In genomic region chr14:46604886-46605531, GRCm38 (mm10) we compare ENCODE assay signal across 9 mouse cellular contexts.
DNase-seq lines count a peak whose midpoint lies in the region; ATAC-seq and TF ChIP-seq lines count a peak whose summit lies in the region.
"Had no signal": no experiment of that assay in that cellular context is flagged by ENCODE, and none has a peak within 500 bp of the region (broad histone marks: within the 10 kb centered on the region; RNA-seq: fewer than 3 reads in every experiment).

No protein-coding gene starts in this region.

- ATAC-seq in heart, postnatal 0 days (ENCODE audit: insufficient read depth, low read depth): no peak
- ATAC-seq in intestine, embryonic 15.5 days: no peak
- no peak for ATAC-seq in midbrain, postnatal 0 days (ENCODE audit: low FRiP score)

- H3K9me3 ChIP-seq in heart, postnatal 0 days (replicated peaks; ENCODE audit: control insufficient read depth, low read length): no peaks in the 10 kb centered on the region
- H3K9me3 ChIP-seq in intestine, embryonic 15.5 days: no peaks in the 10 kb centered on the region
- no peaks in the 10 kb centered on the region for H3K9me3 ChIP-seq in midbrain, postnatal 0 days (ENCODE audit: low read length)

- WGBS in heart, postnatal 0 days: 15% methylated on average over 16 of the region's 16 CpGs
- WGBS in intestine, embryonic 15.5 days: 24% methylated on average over 16 of the region's 16 CpGs
- WGBS in midbrain, postnatal 0 days: 23% methylated on average over 16 of the region's 16 CpGs

- no peak overlapping the region for H3K27ac ChIP-seq in heart, postnatal 0 days (ENCODE audit: low read depth)
- no peak overlapping the region for H3K27ac ChIP-seq in intestine, embryonic 15.5 days
- no peak overlapping the region for H3K27ac ChIP-seq in midbrain, postnatal 0 days (ENCODE audit: low read depth, low read length)

- TF ChIP-seq EP300 in heart, postnatal 0 days (IDR thresholded peaks at IDR 0.05; ENCODE audit: low read depth): no peak

- TF ChIP-seq CTCF in heart, postnatal 0 days (IDR thresholded peaks at IDR 0.05; ENCODE audit: low read depth): no peak
- no peak for TF ChIP-seq CTCF in midbrain, postnatal 0 days (IDR thresholded peaks at IDR 0.05)

- peak overlapping the region; percentile 51 for H3K4me2 ChIP-seq in heart, postnatal 0 days (ENCODE audit: low read depth, low read length)
- H3K4me2 ChIP-seq in intestine, embryonic 15.5 days (replicated peaks): peak overlapping the region; percentile 22
- peak overlapping the region; percentile 40 for H3K4me2 ChIP-seq in midbrain, postnatal 0 days (ENCODE audit: low read depth, low read length, poor library complexity, severe bottlenecking)

- intact Hi-C loops in heart, postnatal 25 days (cut with DNase I): no loop called here
- intact Hi-C loops in left cerebral cortex, postnatal 36 days (cut with DNase I): no loop called here

- H3K36me3 ChIP-seq in heart, postnatal 0 days (replicated peaks; ENCODE audit: control insufficient read depth, insufficient read depth, low read length): no peaks in the 10 kb centered on the region
- no peaks in the 10 kb centered on the region for H3K36me3 ChIP-seq in intestine, embryonic 15.5 days
- H3K36me3 ChIP-seq in midbrain, postnatal 0 days (ENCODE audit: insufficient read depth, low read length): no peaks in the 10 kb centered on the region
- H3K36me3 ChIP-seq: G1E had no signal

- H3K4me3 ChIP-seq in heart, postnatal 0 days (ENCODE audit: low read depth, low read length): 0 out of 2 replicates have a peak overlapping the region, but pooled peaks have one; percentile 18
- no peak overlapping the region for H3K4me3 ChIP-seq in intestine, embryonic 15.5 days (replicated peaks)
- H3K4me3 ChIP-seq in midbrain, postnatal 0 days (ENCODE audit: low read depth, low read length): no peak overlapping the region

- H3K27me3 ChIP-seq in heart, postnatal 0 days (ENCODE audit: control insufficient read depth, insufficient read depth, low read length): no peaks in the 10 kb centered on the region
- no peaks in the 10 kb centered on the region for H3K27me3 ChIP-seq in intestine, embryonic 15.5 days (replicated peaks)
- H3K27me3 ChIP-seq in midbrain, postnatal 0 days (ENCODE audit: insufficient read depth, low read length): no peaks in the 10 kb centered on the region

- no peak overlapping the region for H3K9ac ChIP-seq in heart, postnatal 0 days (replicated peaks; ENCODE audit: low read depth, low read length)
- no peak overlapping the region for H3K9ac ChIP-seq in intestine, embryonic 15.5 days
- no peak overlapping the region for H3K9ac ChIP-seq in midbrain, postnatal 0 days (replicated peaks; ENCODE audit: low read length, poor library complexity, severe bottlenecking)

- DNase-seq in heart, postnatal 0 days (ENCODE audit: low spot score): no peak
- no peak for DNase-seq in heart, postnatal 25 days (ENCODE audit: low spot score)
- peak; percentile 63 for DNase-seq in embryo, embryonic 9.5 days (ENCODE audit: extremely low spot score)
- DNase-seq in midbrain, postnatal 0 days (ENCODE audit: low spot score): peak; percentile 52
- no peak for DNase-seq in gastrocnemius, adult 8-10 months (ENCODE audit: low spot score in 2 of 2)
- DNase-seq in layer of hippocampus, postnatal 25 days (ENCODE audit: extremely low spot score in 1 of 2, low spot score in 1 of 2): no peak
- no peak for DNase-seq in left cerebral cortex, postnatal 36 days (ENCODE audit: low spot score in 2 of 2)

- 0 out of 2 replicates have a peak, but pooled peaks cover 5% of the 10 kb centered on the region for H3K4me1 ChIP-seq in heart, postnatal 0 days (ENCODE audit: control insufficient read depth, insufficient read depth)
- H3K4me1 ChIP-seq in intestine, embryonic 15.5 days (replicated peaks): peaks cover 7% of the 10 kb centered on the region
- no peaks in the 10 kb centered on the region for H3K4me1 ChIP-seq in midbrain, postnatal 0 days (ENCODE audit: insufficient read depth, low read length)

Comparison
In these comparisons a context has a peak if more than half of its experiments do, and no peak if none do; other contexts are left out.
1. DNase-seq: peak in embryo, embryonic 9.5 days (single experiment) and midbrain, postnatal 0 days (single experiment); none in heart, postnatal 0 days (single experiment), heart, postnatal 25 days (single experiment), gastrocnemius, adult 8-10 months (0 of 2), layer of hippocampus, postnatal 25 days (0 of 2) and left cerebral cortex, postnatal 36 days (0 of 2).
2. Peak in every context shown above with its lines, with median percentiles within 50 percentile points of each other: H3K4me2 ChIP-seq.